Mouse (Mus musculus) embryo, embryonic 11 days (tissue): ENCODE measurements around the gene Mdp1.
A peak's percentile ranks its signal among the peaks of the same experiment; 100 is the strongest.

Experiments used
- DNase-seq: peaks from one replicate; pipeline ENCODE4 v3.0.0-alpha.2; 2015

The Mdp1 gene

GRCm38 (mm10) chr14:55642679-55643059, 17.6 kb downstream of the Mdp1 start:
- DNase-seq: no peak

GRCm38 (mm10) chr14:55641291-55641690, 19.0 kb downstream of the Mdp1 start:
- no peak for DNase-seq

GRCm38 (mm10) chr14:55640816-55641215, 19.5 kb downstream of the Mdp1 start:
- no peak for DNase-seq

GRCm38 (mm10) chr14:55637795-55638194, 22.5 kb downstream of the Mdp1 start, which contains the start of gene Gm49378:
Gm49378 (minus strand) TSS chr14:55637895.
- no peak for DNase-seq

- DNase-seq: peak; percentile 95
Observed at GRCm38 (mm10) chr14:55635523-55636007, 24.7 kb downstream of the Mdp1 start, which contains the start of gene Ipo4. Ipo4 (minus strand) TSS chr14:55635957.

GRCm38 (mm10) chr14:55634874-55635522, 25.3 kb downstream of the Mdp1 start:
- DNase-seq: no peak

GRCm38 (mm10) chr14:55629312-55629711, 31.0 kb downstream of the Mdp1 start:
- DNase-seq: peak; percentile 31

- no peak for DNase-seq
Observed at GRCm38 (mm10) chr14:55628077-55628827, 32.1 kb downstream of the Mdp1 start.

GRCm38 (mm10) chr14:55618486-55619195, 41.7 kb downstream of the Mdp1 start:
- no peak for DNase-seq

- peak; percentile 79 for DNase-seq
Observed at GRCm38 (mm10) chr14:55617822-55618221, 42.5 kb downstream of the Mdp1 start, which contains the start of gene Rec8. Rec8 (plus strand) TSS chr14:55618037.

GRCm38 (mm10) chr14:55616844-55617243, 43.5 kb downstream of the Mdp1 start:
- DNase-seq: no peak

GRCm38 (mm10) chr14:55615876-55616275, 44.4 kb downstream of the Mdp1 start:
- no peak for DNase-seq

GRCm38 (mm10) chr14:55614565-55615178, 45.6 kb downstream of the Mdp1 start:
- DNase-seq: no peak

GRCm38 (mm10) chr14:55613346-55613745, 47.0 kb downstream of the Mdp1 start:
- DNase-seq: no peak

- no peak for DNase-seq
Observed at GRCm38 (mm10) chr14:55608339-55608738, 52.0 kb downstream of the Mdp1 start.
